Mouse (Mus musculus): Measurements from ENCODE around the gene Rap1b. TPM values are rescaled to one million over a fixed set of nuclear protein-coding genes. Genes with fewer than 3 reads are reported as not detected.

Gene Rap1b
- polyA plus RNA-seq, 1 experiment from 2014 or later, result 202 TPM

DNA sequence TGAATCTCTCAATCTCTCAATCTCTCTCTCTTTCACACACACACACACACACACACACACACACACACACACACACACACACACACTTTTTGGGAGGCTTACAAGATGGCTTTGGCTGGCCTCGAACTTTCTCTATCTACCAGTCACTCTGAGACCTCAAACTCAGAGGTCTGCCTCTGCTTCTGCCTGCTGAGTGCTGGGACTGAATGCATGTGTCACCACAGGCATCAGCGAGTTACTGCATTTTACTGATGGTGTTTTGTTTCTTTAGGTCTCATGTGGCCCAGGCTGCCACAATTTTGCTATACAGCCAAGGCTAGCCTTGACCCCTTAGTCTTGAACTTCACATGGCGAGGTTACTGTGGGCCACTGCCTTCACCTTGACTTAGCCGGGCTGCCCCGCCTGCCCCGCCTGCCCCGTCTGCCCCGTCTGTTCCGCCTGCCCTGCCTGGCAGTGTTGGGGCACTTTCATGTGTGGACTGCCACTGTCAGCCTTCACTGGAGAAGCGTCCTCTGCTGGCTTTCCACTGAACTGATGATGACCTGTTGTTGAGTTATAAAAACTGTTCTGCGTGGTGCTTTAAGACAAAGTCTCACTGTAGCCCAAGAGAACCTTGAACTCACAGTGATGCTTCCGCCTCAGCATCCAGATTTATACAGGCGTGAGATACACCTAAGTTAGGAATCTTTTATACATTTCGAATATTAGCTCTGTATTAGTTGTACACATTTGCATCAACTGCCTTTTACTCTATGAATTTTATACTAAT lies 63.2 kb downstream of the Rap1b start:
- H3K27ac ChIP-seq (replicated peaks; ENCODE audit: low read depth, low read length), result no peak overlapping the region

GRCm38 (mm10) chr10:117782056-117782455 lies 63.8 kb downstream of the Rap1b start:
- ATAC-seq (ENCODE audit: low read depth) (no peak), DNase-seq (ENCODE audit: low spot score) (no peak)
- no peaks in the 10 kb centered on the region for H3K27me3 ChIP-seq (replicated peaks; ENCODE audit: control insufficient read depth, insufficient read depth, low read length)
- no peaks in the 10 kb centered on the region for H3K9me3 ChIP-seq (ENCODE audit: control insufficient read depth, low read length)
- no peak overlapping the region for H3K27ac ChIP-seq (replicated peaks; ENCODE audit: low read depth, low read length)
- no peaks in the 10 kb centered on the region for H3K4me1 ChIP-seq (ENCODE audit: control insufficient read depth, insufficient read depth, low read length)
- no peak overlapping the region for H3K9ac ChIP-seq (ENCODE audit: low read depth, low read length)
- no peak overlapping the region for H3K4me2 ChIP-seq (ENCODE audit: low read depth, low read length)
- no peak overlapping the region for H3K4me3 ChIP-seq (ENCODE audit: low read depth, low read length)
- peaks cover 83% of the 10 kb centered on the region for H3K36me3 ChIP-seq (ENCODE audit: control insufficient read depth, insufficient read depth, low read length)
- 91% methylated on average over 2 of the region's 2 CpGs for WGBS

More for the DNA sequence above, 63.2 kb downstream of the Rap1b start:
- Histone ChIP-seq H3K27me3 (replicated peaks; ENCODE audit: control insufficient read depth, insufficient read depth, low read length) (no peaks in the 10 kb centered on the region), H3K36me3 (ENCODE audit: control insufficient read depth, insufficient read depth, low read length) (peaks cover 85% of the 10 kb centered on the region), H3K4me2 (ENCODE audit: low read depth, low read length) (no peak overlapping the region), H3K4me3 (ENCODE audit: low read depth, low read length) (no peak overlapping the region), H3K4me1 (ENCODE audit: control insufficient read depth, insufficient read depth, low read length) (no peaks in the 10 kb centered on the region), H3K9ac (ENCODE audit: low read depth, low read length) (no peak overlapping the region), H3K9me3 (ENCODE audit: control insufficient read depth, low read length) (no peaks in the 10 kb centered on the region)
- ATAC-seq (ENCODE audit: low read depth) (no peak), DNase-seq (ENCODE audit: low spot score) (no peak)
- 91% methylated on average over 14 of the region's 14 CpGs for WGBS

DNA sequence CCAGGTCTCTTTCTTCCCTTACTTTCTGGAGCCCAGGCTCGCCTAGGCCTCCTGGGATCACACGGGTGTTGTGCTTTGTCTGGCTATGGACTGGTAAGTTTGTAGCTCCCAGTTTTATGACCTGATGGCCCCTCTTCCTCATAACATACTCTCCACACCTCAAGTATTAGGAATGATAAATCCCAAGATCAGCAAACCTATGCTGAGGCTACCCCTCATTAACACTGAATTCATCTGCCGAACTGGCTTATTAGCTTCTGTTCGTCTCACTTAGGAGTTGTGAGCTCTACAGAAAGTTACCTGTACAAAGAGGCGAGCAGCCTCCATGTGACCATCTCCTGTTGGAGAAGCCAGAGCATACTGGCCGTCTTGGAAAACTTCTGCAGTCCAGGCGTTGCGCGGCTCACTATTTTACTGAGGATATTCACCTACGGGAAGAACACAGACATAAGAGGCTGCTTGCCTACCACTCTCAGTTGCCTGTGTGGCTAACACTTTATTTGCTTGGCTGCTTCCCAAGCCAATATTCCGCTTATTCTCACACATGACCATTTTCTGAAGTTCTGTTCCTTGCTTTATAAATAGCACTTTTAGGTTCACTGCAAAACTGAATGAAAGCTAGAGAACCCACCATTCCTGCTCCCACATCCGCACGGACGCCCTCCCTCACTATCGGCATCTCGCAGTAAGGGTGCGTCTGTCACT lies 64.7 kb downstream of the Rap1b start:
- WGBS, result 93% methylated on average over 17 of the region's 17 CpGs
- no peak for DNase-seq (ENCODE audit: low spot score)
- no peak overlapping the region for H3K9ac ChIP-seq (ENCODE audit: low read depth, low read length)
- H3K27ac ChIP-seq (replicated peaks; ENCODE audit: low read depth, low read length), result no peak overlapping the region
- no peak overlapping the region for H3K4me3 ChIP-seq (ENCODE audit: low read depth, low read length)
- H3K27me3 ChIP-seq (replicated peaks; ENCODE audit: control insufficient read depth, insufficient read depth, low read length), result no peaks in the 10 kb centered on the region
- no peak overlapping the region for H3K4me2 ChIP-seq (ENCODE audit: low read depth, low read length)
- peaks cover 83% of the 10 kb centered on the region for H3K36me3 ChIP-seq (ENCODE audit: control insufficient read depth, insufficient read depth, low read length)
- no peaks in the 10 kb centered on the region for H3K4me1 ChIP-seq (ENCODE audit: control insufficient read depth, insufficient read depth, low read length)
- ATAC-seq (ENCODE audit: low read depth), result no peak
- H3K9me3 ChIP-seq (ENCODE audit: control insufficient read depth, low read length), result no peaks in the 10 kb centered on the region

DNA sequence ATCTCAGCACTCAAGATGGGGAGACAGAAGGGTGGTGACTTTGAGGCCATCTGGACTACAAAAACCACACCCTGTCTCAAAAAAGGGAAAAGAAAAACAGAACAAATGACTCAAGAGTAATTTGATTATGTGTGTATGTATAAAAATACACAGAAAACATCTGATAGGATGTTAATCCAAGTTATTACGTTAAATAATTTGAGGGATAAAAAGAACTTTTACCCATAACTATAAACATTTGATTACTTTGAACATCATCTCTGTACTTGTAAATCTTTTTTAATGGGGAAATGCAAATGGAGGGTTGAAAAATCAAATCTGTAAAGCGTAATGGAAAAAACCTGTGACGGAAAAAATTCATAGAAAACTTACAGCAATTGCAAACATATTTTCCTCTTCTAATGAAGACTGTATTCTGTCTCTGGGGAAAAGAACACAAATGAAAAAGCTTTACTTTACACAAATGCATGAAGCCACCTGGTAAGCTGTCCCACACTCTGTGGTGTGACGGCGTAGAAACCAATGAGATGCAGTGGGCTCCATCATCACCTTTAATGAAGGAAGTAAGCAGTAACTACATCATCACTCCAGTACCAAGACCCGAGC lies 65.4 kb downstream of the Rap1b start:
- DNase-seq (ENCODE audit: low spot score), result no peak
- Histone ChIP-seq H3K4me3 (ENCODE audit: low read depth, low read length) (no peak overlapping the region), H3K9me3 (ENCODE audit: control insufficient read depth, low read length) (no peaks in the 10 kb centered on the region), H3K27me3 (replicated peaks; ENCODE audit: control insufficient read depth, insufficient read depth, low read length) (no peaks in the 10 kb centered on the region), H3K4me1 (ENCODE audit: control insufficient read depth, insufficient read depth, low read length) (no peaks in the 10 kb centered on the region), H3K27ac (replicated peaks; ENCODE audit: low read depth, low read length) (no peak overlapping the region), H3K4me2 (ENCODE audit: low read depth, low read length) (no peak overlapping the region), H3K9ac (ENCODE audit: low read depth, low read length) (no peak overlapping the region), H3K36me3 (ENCODE audit: control insufficient read depth, insufficient read depth, low read length) (peaks cover 83% of the 10 kb centered on the region)
- no peak for ATAC-seq (ENCODE audit: low read depth)
- WGBS, result 87% methylated on average over 6 of the region's 6 CpGs

GRCm38 (mm10) chr10:117779581-117780305 lies 66.1 kb downstream of the Rap1b start:
- Histone ChIP-seq H3K9ac (ENCODE audit: low read depth, low read length) (no peak overlapping the region), H3K9me3 (ENCODE audit: control insufficient read depth, low read length) (no peaks in the 10 kb centered on the region)

DNA sequence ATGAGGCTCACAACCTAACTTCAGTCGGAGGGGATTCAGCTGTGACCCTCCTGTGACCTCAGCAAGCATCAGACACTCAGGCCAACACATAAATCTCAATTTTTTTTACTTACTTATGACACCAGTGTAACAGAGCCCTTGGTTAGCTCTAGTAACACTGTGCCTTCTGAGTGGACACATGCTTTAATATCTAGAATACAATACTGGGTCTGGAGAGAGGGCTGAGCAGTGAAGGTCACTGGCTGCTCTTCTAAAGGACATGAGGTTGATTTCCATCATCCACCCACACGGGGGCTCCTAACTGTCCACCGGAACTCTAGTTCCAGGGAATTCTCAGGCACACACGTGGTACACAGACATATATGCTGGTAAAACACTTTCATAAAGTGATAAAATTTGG lies 66.9 kb downstream of the Rap1b start:
- Histone ChIP-seq H3K36me3 (ENCODE audit: control insufficient read depth, insufficient read depth, low read length) (peaks cover 86% of the 10 kb centered on the region), H3K4me2 (ENCODE audit: low read depth, low read length) (no peak overlapping the region), H3K4me3 (ENCODE audit: low read depth, low read length) (no peak overlapping the region), H3K27me3 (replicated peaks; ENCODE audit: control insufficient read depth, insufficient read depth, low read length) (no peaks in the 10 kb centered on the region), H3K9ac (ENCODE audit: low read depth, low read length) (no peak overlapping the region), H3K9me3 (ENCODE audit: control insufficient read depth, low read length) (no peaks in the 10 kb centered on the region), H3K4me1 (ENCODE audit: control insufficient read depth, insufficient read depth, low read length) (no peaks in the 10 kb centered on the region), H3K27ac (replicated peaks; ENCODE audit: low read depth, low read length) (no peak overlapping the region)
- 85% methylated on average over 4 of the region's 4 CpGs for WGBS
- ATAC-seq (ENCODE audit: low read depth), result no peak
- no peak for DNase-seq (ENCODE audit: low spot score)

More at GRCm38 (mm10) chr10:117779581-117780305, 66.1 kb downstream of the Rap1b start:
- Histone ChIP-seq H3K36me3 (ENCODE audit: control insufficient read depth, insufficient read depth, low read length) (peaks cover 84% of the 10 kb centered on the region), H3K4me3 (ENCODE audit: low read depth, low read length) (no peak overlapping the region), H3K27me3 (replicated peaks; ENCODE audit: control insufficient read depth, insufficient read depth, low read length) (no peaks in the 10 kb centered on the region), H3K4me2 (ENCODE audit: low read depth, low read length) (no peak overlapping the region), H3K4me1 (ENCODE audit: control insufficient read depth, insufficient read depth, low read length) (no peaks in the 10 kb centered on the region), H3K27ac (replicated peaks; ENCODE audit: low read depth, low read length) (no peak overlapping the region)
- ATAC-seq (ENCODE audit: low read depth), result no peak
- WGBS, result 88% methylated on average over 8 of the region's 8 CpGs
- DNase-seq (ENCODE audit: low spot score), result no peak

DNA sequence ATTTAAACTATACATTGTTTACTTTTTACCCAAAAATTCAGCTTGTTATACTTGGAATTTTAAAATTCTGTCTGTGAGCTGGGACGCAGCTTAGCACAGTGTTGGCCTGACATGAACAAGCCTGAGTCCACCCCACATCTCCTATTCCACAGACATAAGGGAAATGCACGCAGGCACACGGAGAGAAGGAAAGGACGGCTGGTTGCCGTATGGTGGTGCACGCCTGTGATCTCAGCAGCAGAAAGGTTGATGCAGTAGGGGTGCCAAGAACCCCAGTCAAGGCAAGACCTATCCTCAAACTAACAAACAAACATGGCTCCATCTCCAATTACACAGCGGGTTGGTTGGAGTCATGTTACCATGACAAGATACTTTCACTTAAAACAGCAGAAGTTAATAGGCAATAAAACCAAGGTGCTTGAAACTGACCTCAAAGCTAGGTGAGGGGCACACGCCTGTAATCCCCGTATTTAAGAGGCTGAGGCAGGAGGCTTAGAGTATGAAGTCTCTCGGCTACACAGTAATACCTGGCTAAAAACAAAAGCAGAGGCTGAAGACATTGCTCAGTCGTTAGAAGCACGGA lies 67.4 kb downstream of the Rap1b start:
- H3K4me2 ChIP-seq (ENCODE audit: low read depth, low read length), result no peak overlapping the region
- H3K36me3 ChIP-seq (ENCODE audit: control insufficient read depth, insufficient read depth, low read length), result peaks cover 86% of the 10 kb centered on the region
- ATAC-seq (ENCODE audit: low read depth), result no peak
- no peak overlapping the region for H3K9ac ChIP-seq (ENCODE audit: low read depth, low read length)
- H3K4me3 ChIP-seq (ENCODE audit: low read depth, low read length), result no peak overlapping the region
- H3K27ac ChIP-seq (replicated peaks; ENCODE audit: low read depth, low read length), result no peak overlapping the region
- H3K4me1 ChIP-seq (ENCODE audit: control insufficient read depth, insufficient read depth, low read length), result no peaks in the 10 kb centered on the region
- no peaks in the 10 kb centered on the region for H3K9me3 ChIP-seq (ENCODE audit: control insufficient read depth, low read length)
- H3K27me3 ChIP-seq (replicated peaks; ENCODE audit: control insufficient read depth, insufficient read depth, low read length), result no peaks in the 10 kb centered on the region
- DNase-seq (ENCODE audit: low spot score), result no peak
- WGBS, result 90% methylated on average over 12 of the region's 12 CpGs

All from embryonic facial prominence, embryonic 14.5 days (tissue).